Mouse (Mus musculus): Measurements from ENCODE around the gene Plekhm1. TPM values are rescaled to one million over a fixed set of nuclear protein-coding genes. Genes with fewer than 3 reads are reported as not detected.
A peak's percentile ranks its signal among the peaks of the same experiment; 100 is the strongest.

Gene Plekhm1
- polyA plus RNA-seq, 1 experiment from 2014 or later = 6.1 TPM

- no peaks in the 10 kb centered on the region for H3K27me3 ChIP-seq (replicated peaks; ENCODE audit: control insufficient read depth, insufficient read depth, low read length)
- ATAC-seq = 0 out of 2 replicates have a peak, but pooled peaks have one; percentile 29
- whole genome bisulfite sequencing = 24% methylated on average over 40 of the region's 40 CpGs
- H3K4me2 ChIP-seq (ENCODE audit: low read depth, low read length) = peak overlapping the region; percentile 50; the same call in 1 of the 2 replicates
- peaks cover 17% of the 10 kb centered on the region; the same call in 1 of the 2 replicates for H3K4me1 ChIP-seq (ENCODE audit: control insufficient read depth, insufficient read depth, low read length)
- peak overlapping the region; percentile 28; the same call in 1 of the 2 replicates for H3K4me3 ChIP-seq (ENCODE audit: low read length)
- no peak overlapping the region for H3K27ac ChIP-seq (ENCODE audit: low read length)
- H3K9me3 ChIP-seq (ENCODE audit: control insufficient read depth, low read length) = no peaks in the 10 kb centered on the region
- peaks cover 3% of the 10 kb centered on the region; the same call in 1 of the 2 replicates for H3K36me3 ChIP-seq (ENCODE audit: control insufficient read depth, insufficient read depth, low read length)
- 0 out of 2 replicates have a peak overlapping the region, but pooled peaks have one; percentile 21 for H3K9ac ChIP-seq (ENCODE audit: low read depth, low read length)
These were observed 78.6 kb downstream of the Plekhm1 start for GRCm38 (mm10) chr11:103333719-103334398.

DNA sequence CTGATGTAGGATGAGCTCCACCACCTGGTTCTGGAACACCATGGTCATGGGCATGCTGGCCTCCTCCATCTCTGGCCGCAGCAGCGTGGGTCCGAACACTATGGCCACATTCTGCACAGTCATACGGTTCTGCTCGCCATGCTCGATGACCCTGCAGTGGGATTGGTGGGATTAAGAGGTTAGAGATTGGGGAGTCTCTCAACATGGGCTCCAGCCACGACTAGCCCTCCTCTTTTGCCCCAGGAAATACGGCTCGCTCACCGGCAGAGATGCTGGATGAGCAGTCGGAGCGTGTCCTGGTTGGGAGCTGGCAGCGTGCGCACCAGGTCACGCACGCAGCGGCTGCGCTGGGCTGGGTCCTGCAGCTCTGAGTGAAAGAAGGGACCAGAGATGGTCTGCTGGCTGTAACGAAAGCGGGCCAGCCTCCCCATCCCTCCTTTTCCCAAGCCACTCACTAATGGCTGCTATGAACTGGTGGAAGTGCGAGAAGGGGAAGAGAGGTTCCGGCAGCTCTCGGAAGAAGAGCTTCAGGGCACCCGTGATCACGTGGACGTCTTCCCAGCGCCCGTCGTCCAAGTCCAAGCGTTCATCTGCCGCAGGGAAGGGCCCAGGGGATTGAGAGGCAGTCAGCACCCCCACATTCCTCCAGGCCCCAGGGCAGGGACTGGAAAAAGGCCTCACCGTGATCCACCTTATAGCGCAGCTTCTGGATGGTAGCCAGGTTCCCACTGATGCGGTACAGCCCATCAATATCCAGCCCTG, 79.4 kb downstream of the Plekhm1 start:
- peaks cover 15% of the 10 kb centered on the region; the same call in 1 of the 2 replicates for H3K4me1 ChIP-seq (ENCODE audit: control insufficient read depth, insufficient read depth, low read length)
- H3K36me3 ChIP-seq (ENCODE audit: control insufficient read depth, insufficient read depth, low read length) = peaks cover 3% of the 10 kb centered on the region; the same call in 1 of the 2 replicates
- peak; percentile 20; the same call in 1 of the 2 replicates for ATAC-seq
- H3K27ac ChIP-seq (ENCODE audit: low read length) = no peak overlapping the region
- peak overlapping the region; percentile 25; the same call in 1 of the 2 replicates for H3K9ac ChIP-seq (ENCODE audit: low read depth, low read length)
- H3K27me3 ChIP-seq (replicated peaks; ENCODE audit: control insufficient read depth, insufficient read depth, low read length) = no peaks in the 10 kb centered on the region
- 43% methylated on average over 34 of the region's 34 CpGs for WGBS
- peak overlapping the region; percentile 28 for H3K4me3 ChIP-seq (ENCODE audit: low read length)
- peak overlapping the region; percentile 50 for H3K4me2 ChIP-seq (ENCODE audit: low read depth, low read length)
- H3K9me3 ChIP-seq (ENCODE audit: control insufficient read depth, low read length) = no peaks in the 10 kb centered on the region

DNA sequence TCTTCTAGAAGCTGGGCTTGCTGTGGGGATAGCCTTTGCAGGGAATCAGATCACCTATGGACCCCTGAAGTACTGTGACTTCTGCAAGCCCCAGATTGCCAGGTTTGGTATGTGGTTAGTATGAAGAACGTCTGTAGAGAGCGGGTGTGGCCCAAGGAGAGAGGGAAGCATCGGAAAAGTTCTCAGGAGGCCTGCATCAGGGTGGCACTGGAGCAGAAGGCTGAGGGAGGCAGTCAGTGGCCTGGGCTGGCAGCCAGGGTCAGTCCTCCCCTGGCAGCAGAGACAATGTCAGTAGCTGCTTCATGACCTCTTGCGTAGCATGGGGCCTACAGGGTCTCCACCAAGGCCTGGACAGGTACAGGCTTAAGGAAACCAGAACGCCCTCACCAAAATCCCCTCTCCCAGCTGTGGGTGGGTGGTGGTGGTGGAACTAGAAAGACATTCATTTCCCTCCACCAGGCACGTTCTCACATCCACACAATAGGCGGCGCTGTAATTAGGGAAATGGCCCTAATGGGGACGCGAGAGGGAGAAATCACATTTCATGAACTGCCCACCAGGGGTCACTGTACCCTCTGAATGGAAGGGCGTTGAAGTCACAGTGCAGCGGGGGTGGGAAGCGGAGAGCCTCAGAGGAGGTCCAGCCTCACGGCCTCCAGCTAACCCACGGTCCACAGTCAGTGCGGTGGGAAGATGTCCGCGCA, 80.1 kb downstream of the Plekhm1 start:
- peak overlapping the region; percentile 50 for H3K4me2 ChIP-seq (ENCODE audit: low read depth, low read length)
- no peak overlapping the region; the same call in 1 of the 2 replicates for H3K27ac ChIP-seq (ENCODE audit: low read length)
- H3K4me1 ChIP-seq (ENCODE audit: control insufficient read depth, insufficient read depth, low read length) = peaks cover 15% of the 10 kb centered on the region; the same call in 1 of the 2 replicates
- ATAC-seq = peak; percentile 34
- WGBS = 34% methylated on average over 18 of the region's 18 CpGs
- no peaks in the 10 kb centered on the region for H3K9me3 ChIP-seq (ENCODE audit: control insufficient read depth, low read length)
- peak overlapping the region; percentile 28; the same call in 1 of the 2 replicates for H3K4me3 ChIP-seq (ENCODE audit: low read length)
- no peaks in the 10 kb centered on the region for H3K27me3 ChIP-seq (replicated peaks; ENCODE audit: control insufficient read depth, insufficient read depth, low read length)
- H3K36me3 ChIP-seq (ENCODE audit: control insufficient read depth, insufficient read depth, low read length) = peaks cover 3% of the 10 kb centered on the region; the same call in 1 of the 2 replicates
- 0 out of 2 replicates have a peak overlapping the region, but pooled peaks have one; percentile 24 for H3K9ac ChIP-seq (ENCODE audit: low read depth, low read length)

DNA sequence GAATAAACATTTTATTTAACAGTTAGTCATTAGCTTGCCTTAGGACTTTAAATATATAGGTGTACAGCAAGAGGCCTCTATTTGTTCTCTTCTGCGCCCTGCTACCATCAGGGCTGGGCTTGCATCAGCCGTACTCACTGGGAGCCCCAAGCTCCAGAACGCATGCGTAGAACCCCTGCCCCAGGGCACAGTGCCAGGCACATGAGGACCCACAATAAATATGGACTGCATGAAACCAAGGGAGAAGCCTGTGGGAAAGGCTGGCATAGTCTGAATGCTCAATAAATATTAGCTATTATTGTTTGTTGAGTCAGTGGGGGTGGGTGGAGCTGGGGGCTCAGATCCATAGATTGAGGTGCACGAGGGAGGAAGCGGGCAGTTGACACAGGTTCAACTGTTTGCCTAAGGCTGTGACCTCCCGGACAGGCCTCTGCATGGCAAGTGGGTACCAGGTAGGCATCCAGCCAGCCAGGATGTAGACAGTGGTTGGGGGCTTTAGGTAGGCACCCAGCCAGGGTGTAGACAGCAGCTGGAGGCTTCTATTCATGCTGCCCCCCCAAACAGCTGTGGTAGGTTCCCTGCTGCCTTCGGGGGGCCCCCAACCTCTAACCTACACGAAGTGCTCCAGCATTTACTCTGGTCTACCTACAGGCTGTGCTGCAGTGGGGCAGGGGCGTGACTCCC, 80.8 kb downstream of the Plekhm1 start:
- no peak overlapping the region for H3K4me2 ChIP-seq (ENCODE audit: low read depth, low read length)
- no peak for ATAC-seq
- H3K9me3 ChIP-seq (ENCODE audit: control insufficient read depth, low read length) = no peaks in the 10 kb centered on the region
- peak overlapping the region; percentile 24; the same call in 1 of the 2 replicates for H3K9ac ChIP-seq (ENCODE audit: low read depth, low read length)
- H3K27me3 ChIP-seq (replicated peaks; ENCODE audit: control insufficient read depth, insufficient read depth, low read length) = no peaks in the 10 kb centered on the region
- 92% methylated on average over 10 of the region's 10 CpGs for WGBS
- H3K27ac ChIP-seq (ENCODE audit: low read length) = no peak overlapping the region
- peaks cover 3% of the 10 kb centered on the region; the same call in 1 of the 2 replicates for H3K36me3 ChIP-seq (ENCODE audit: control insufficient read depth, insufficient read depth, low read length)
- H3K4me1 ChIP-seq (ENCODE audit: control insufficient read depth, insufficient read depth, low read length) = peaks cover 15% of the 10 kb centered on the region; the same call in 1 of the 2 replicates
- H3K4me3 ChIP-seq (ENCODE audit: low read length) = no peak overlapping the region

- Histone ChIP-seq H3K4me1 (ENCODE audit: control insufficient read depth, insufficient read depth, low read length) (peaks cover 14% of the 10 kb centered on the region; the same call in 1 of the 2 replicates), H3K36me3 (ENCODE audit: control insufficient read depth, insufficient read depth, low read length) (no peaks in the 10 kb centered on the region), H3K27me3 (replicated peaks; ENCODE audit: control insufficient read depth, insufficient read depth, low read length) (no peaks in the 10 kb centered on the region), H3K27ac (ENCODE audit: low read length) (no peak overlapping the region), H3K9me3 (ENCODE audit: control insufficient read depth, low read length) (no peaks in the 10 kb centered on the region), H3K4me3 (ENCODE audit: low read length) (no peak overlapping the region), H3K9ac (ENCODE audit: low read depth, low read length) (no peak overlapping the region), H3K4me2 (ENCODE audit: low read depth, low read length) (no peak overlapping the region)
- 69% methylated on average over 7 of the region's 7 CpGs for WGBS
- no peak for ATAC-seq
These were observed 81.7 kb downstream of the Plekhm1 start for GRCm38 (mm10) chr11:103330651-103331319.

DNA sequence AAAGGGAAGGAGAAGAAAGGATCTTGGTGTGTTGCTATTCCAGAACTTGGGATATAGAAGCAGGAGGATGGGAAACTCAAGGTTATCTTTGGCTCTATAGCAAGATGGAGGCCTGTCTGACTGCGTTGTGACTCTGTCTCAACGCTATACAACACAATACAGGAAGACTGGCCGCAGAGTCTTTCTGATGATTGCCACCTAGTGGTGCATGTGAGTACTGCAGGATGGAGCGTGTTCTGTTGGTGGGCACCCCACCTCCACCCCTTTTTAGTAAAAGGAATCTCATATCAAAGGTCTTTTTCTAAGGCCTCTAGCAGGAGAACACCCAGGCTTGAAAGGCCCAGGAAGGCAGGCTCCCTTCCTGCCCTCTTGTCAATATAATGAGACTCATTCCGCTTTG, 85.5 kb downstream of the Plekhm1 start:
- no peak for ATAC-seq
- Histone ChIP-seq H3K9me3 (ENCODE audit: control insufficient read depth, low read length) (no peaks in the 10 kb centered on the region), H3K4me2 (ENCODE audit: low read depth, low read length) (no peak overlapping the region), H3K27ac (ENCODE audit: low read length) (no peak overlapping the region), H3K36me3 (ENCODE audit: control insufficient read depth, insufficient read depth, low read length) (no peaks in the 10 kb centered on the region), H3K27me3 (replicated peaks; ENCODE audit: control insufficient read depth, insufficient read depth, low read length) (no peaks in the 10 kb centered on the region), H3K4me1 (ENCODE audit: control insufficient read depth, insufficient read depth, low read length) (no peaks in the 10 kb centered on the region), H3K9ac (ENCODE audit: low read depth, low read length) (no peak overlapping the region), H3K4me3 (ENCODE audit: low read length) (no peak overlapping the region)
- WGBS = 21% methylated on average over 5 of the region's 5 CpGs

GRCm38 (mm10) chr11:103325172-103325571, 87.3 kb downstream of the Plekhm1 start:
- H3K27me3 ChIP-seq (replicated peaks; ENCODE audit: control insufficient read depth, insufficient read depth, low read length) = no peaks in the 10 kb centered on the region
- peak; percentile 54; the same call in 1 of the 2 replicates for ATAC-seq
- H3K27ac ChIP-seq (ENCODE audit: low read length) = no peak overlapping the region
- no peak overlapping the region for H3K4me3 ChIP-seq (ENCODE audit: low read length)
- WGBS = 9% methylated on average over 8 of the region's 8 CpGs
- H3K36me3 ChIP-seq (ENCODE audit: control insufficient read depth, insufficient read depth, low read length) = no peaks in the 10 kb centered on the region
- no peaks in the 10 kb centered on the region for H3K9me3 ChIP-seq (ENCODE audit: control insufficient read depth, low read length)
- H3K4me1 ChIP-seq (ENCODE audit: control insufficient read depth, insufficient read depth, low read length) = no peaks in the 10 kb centered on the region
- H3K4me2 ChIP-seq (ENCODE audit: low read depth, low read length) = no peak overlapping the region
- no peak overlapping the region for H3K9ac ChIP-seq (ENCODE audit: low read depth, low read length)

DNA sequence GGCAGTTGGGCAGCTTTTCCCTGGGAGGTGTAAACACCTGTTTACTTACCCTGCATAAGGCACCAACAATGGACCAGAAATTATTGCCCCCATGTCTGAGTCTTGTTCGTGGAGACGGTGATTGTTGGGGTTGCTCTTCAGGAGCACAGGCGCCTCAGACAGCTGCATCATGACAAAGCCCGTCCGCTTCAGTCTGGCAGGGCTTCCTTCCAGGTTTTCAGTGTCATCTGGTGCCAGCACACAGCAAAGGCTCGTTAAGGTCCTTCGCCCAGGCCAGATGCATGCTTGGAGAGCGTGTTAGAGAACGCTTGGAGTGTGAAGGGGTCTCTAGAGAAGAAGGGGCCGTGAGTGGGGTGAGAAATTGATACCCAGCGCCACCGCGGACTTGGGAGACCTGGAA, 87.8 kb downstream of the Plekhm1 start:
- Histone ChIP-seq H3K27ac (ENCODE audit: low read length) (no peak overlapping the region), H3K27me3 (replicated peaks; ENCODE audit: control insufficient read depth, insufficient read depth, low read length) (no peaks in the 10 kb centered on the region), H3K4me3 (ENCODE audit: low read length) (no peak overlapping the region), H3K9ac (ENCODE audit: low read depth, low read length) (no peak overlapping the region), H3K4me1 (ENCODE audit: control insufficient read depth, insufficient read depth, low read length) (no peaks in the 10 kb centered on the region), H3K36me3 (ENCODE audit: control insufficient read depth, insufficient read depth, low read length) (no peaks in the 10 kb centered on the region), H3K9me3 (ENCODE audit: control insufficient read depth, low read length) (no peaks in the 10 kb centered on the region), H3K4me2 (ENCODE audit: low read depth, low read length) (no peak overlapping the region)
- no peak for ATAC-seq
- 58% methylated on average over 13 of the region's 13 CpGs for WGBS

Measured in intestine, embryonic 16.5 days (tissue).